Mouse (Mus musculus) gastrocnemius, adult 2 months (tissue): ENCODE results near the gene Tctex1d4. TPM values are rescaled to one million over a fixed set of nuclear protein-coding genes. Genes with fewer than 3 reads are reported as not detected.

ENCODE experiments used
- DNase-seq: peaks from one replicate; pipeline ENCODE4 v3.0.0; 2022
- H3K27ac ChIP-seq: fragments of 200-600 bp; 2 replicates; pipeline ENCODE4 v1.8.1; 2022; ENCODE audit warnings: mild to moderate bottlenecking
- H3K4me3 ChIP-seq: fragments of 200-600 bp; 2 replicates; pipeline ENCODE4 v1.8.1; 2022; ENCODE audit warnings: mild to moderate bottlenecking, moderate library complexity
- CTCF ChIP-seq: fragments of 200-600 bp; IDR thresholded peaks from 2 replicates; pipeline ENCODE4 v1.8.1; 2022; ENCODE audit warnings: antibody characterized with exemption, mild to moderate bottlenecking, moderate library complexity
- intact Hi-C: fragments of 180-260 bp; cut with DNase I; formaldehyde crosslinking; loops from one replicate; pipeline ENCODE4 v1.15.1; 2025
- total RNA-seq, 2 experiments: library from RNA; stranded (reverse); gene quantifications; 2 replicates each; pipeline ENCODE4 v1.2.3; 2021

Tctex1d4 gene
- total RNA-seq, 2 experiments from 2014 or later = not detected

- intact Hi-C loops = loop anchor here (5.0 kb wide), 2 partner anchors 107 to 122 kb away; partner anchors contain the start of gene Eif2b3
- Histone ChIP-seq H3K4me3 (no peak overlapping the region), H3K27ac (peak overlapping the region; percentile 92)
- no peak for TF ChIP-seq CTCF
- DNase-seq = no peak
Observed at GRCm38 (mm10) chr4:117124218-117124517, 2.4 kb upstream of the Tctex1d4 start.

- TF ChIP-seq CTCF = no peak
- DNase-seq = peak; percentile 57
- intact Hi-C loops = loop anchor here (5.0 kb wide), 2 partner anchors 107 to 122 kb away; partner anchors contain the start of gene Eif2b3
- peak overlapping the region; percentile 92 for H3K27ac ChIP-seq
- peak overlapping the region; percentile 54 for H3K4me3 ChIP-seq
Observed at GRCm38 (mm10) chr4:117124518-117125347, 1.9 kb upstream of the Tctex1d4 start.

- no peak for TF ChIP-seq CTCF
- DNase-seq = peak; percentile 83
- peak within 1 kb of the TSS; percentile 92 for H3K27ac ChIP-seq
- H3K4me3 ChIP-seq = peak within 1 kb of the TSS; percentile 54
- intact Hi-C loops = no loop called here
Observed at GRCm38 (mm10) chr4:117125348-117125909, 1.2 kb upstream of the Tctex1d4 start, which contains the start of gene Btbd19. Gene Btbd19, minus strand, starts transcription at chr4:117125725.

- Histone ChIP-seq H3K27ac (peak overlapping the region; percentile 92), H3K4me3 (peak overlapping the region; percentile 54)
- DNase-seq = peak; percentile 86
- no peak for TF ChIP-seq CTCF
- intact Hi-C loops = no loop called here
Observed at GRCm38 (mm10) chr4:117125910-117126674, 502 bp upstream of the Tctex1d4 start.

- no peak overlapping the region for H3K4me3 ChIP-seq
- no peak for TF ChIP-seq CTCF
- peak overlapping the region; percentile 92; the same call in 1 of the 2 replicates for H3K27ac ChIP-seq
- no peak for DNase-seq
- intact Hi-C loops = no loop called here
Observed at GRCm38 (mm10) chr4:117127991-117128686, 1.5 kb downstream of the Tctex1d4 start.

- no peak for DNase-seq
- no peak for TF ChIP-seq CTCF
- Histone ChIP-seq H3K27ac (no peak overlapping the region), H3K4me3 (no peak overlapping the region)
- intact Hi-C loops = no loop called here
Observed at GRCm38 (mm10) chr4:117130790-117131189, 4.2 kb downstream of the Tctex1d4 start.

GRCm38 (mm10) chr4:117131198-117131597, 4.6 kb downstream of the Tctex1d4 start:
- intact Hi-C loops = no loop called here
- DNase-seq = no peak
- TF ChIP-seq CTCF = no peak
- Histone ChIP-seq H3K4me3 (no peak overlapping the region), H3K27ac (no peak overlapping the region)

GRCm38 (mm10) chr4:117131890-117132793, 5.5 kb downstream of the Tctex1d4 start:
- no peak for TF ChIP-seq CTCF
- Histone ChIP-seq H3K4me3 (peak overlapping the region; percentile 95), H3K27ac (no peak overlapping the region)
- no peak for DNase-seq
- intact Hi-C loops = no loop called here

GRCm38 (mm10) chr4:117132794-117133143, 6.2 kb downstream of the Tctex1d4 start:
- no peak overlapping the region; the same call in 1 of the 2 replicates for H3K27ac ChIP-seq
- TF ChIP-seq CTCF = no peak
- no peak for DNase-seq
- H3K4me3 ChIP-seq = peak overlapping the region; percentile 95
- intact Hi-C loops = no loop called here

- intact Hi-C loops = no loop called here
Observed at GRCm38 (mm10) chr4:117133366-117133796, 6.8 kb downstream of the Tctex1d4 start.

GRCm38 (mm10) chr4:117133817-117134600, 7.4 kb downstream of the Tctex1d4 start, which contains the start of gene Plk3:
Gene Plk3, minus strand, starts transcription at chr4:117133963.
- Histone ChIP-seq H3K4me3 (peak within 1 kb of the TSS; percentile 95), H3K27ac (peak within 1 kb of the TSS; percentile 82)
- peak; percentile 6; the same call in 1 of the 2 replicates for TF ChIP-seq CTCF
- DNase-seq = peak; percentile 96
- intact Hi-C loops = no loop called here

More at GRCm38 (mm10) chr4:117133366-117133796, 6.8 kb downstream of the Tctex1d4 start:
- no peak for DNase-seq
- no peak for TF ChIP-seq CTCF
- Histone ChIP-seq H3K4me3 (peak overlapping the region; percentile 95), H3K27ac (peak overlapping the region; percentile 82)
